Mouse (Mus musculus) megakaryocyte, embryonic 14.5 days (primary cell): ENCODE measurements at regions not wholly inside any gene's neighbourhood (a gene's known extent, or its start where the extent isn't known, plus 50 kb on each side); places are given as distances from the start of the nearest gene placed in this dataset.

ENCODE experiments used
- H3K27me3 ChIP-seq: replicated peaks from 2 replicates; pipeline ENCODE3; 2012; ENCODE audit warnings: inconsistent platforms
- H3K36me3 ChIP-seq: replicated peaks from 2 replicates; pipeline ENCODE3; 2012; ENCODE audit warnings: low read length, inconsistent platforms, mixed read lengths
- H3K4me1 ChIP-seq: 2 replicates; pipeline ENCODE4 v1.6.1; 2012; ENCODE audit warnings: inconsistent platforms
- H3K4me3 ChIP-seq: replicated peaks from 2 replicates; pipeline ENCODE3; 2012; ENCODE audit warnings: moderate library complexity, mild to moderate bottlenecking, inconsistent platforms
- H3K9me3 ChIP-seq: 2 replicates; pipeline ENCODE4 v1.6.1; 2012; ENCODE audit warnings: inconsistent platforms
- FLI1 ChIP-seq: IDR thresholded peaks from 2 replicates; pipeline ENCODE4 v1.6.1; 2012; ENCODE audit warnings: low read length, inconsistent platforms, mixed read lengths
- GATA1 ChIP-seq: IDR thresholded peaks from 3 replicates; pipeline ENCODE4 v1.6.1; 2012; ENCODE audit warnings: mixed read lengths, low read length, inconsistent platforms, borderline replicate concordance

- Histone ChIP-seq H3K27me3 (no peaks in the 10 kb centered on the region), H3K9me3 (peaks cover 11% of the 10 kb centered on the region), H3K36me3 (no peaks in the 10 kb centered on the region), H3K4me1 (no peaks in the 10 kb centered on the region), H3K4me3 (no peak overlapping the region)
- TF ChIP-seq GATA1 (no peak), FLI1 (no peak)
Observed at GRCm38 (mm10) chr11:71557412-71557811, 192.3 kb upstream of the Wscd1 start.

- peaks cover 6% of the 10 kb centered on the region for H3K9me3 ChIP-seq
- no peaks in the 10 kb centered on the region for H3K27me3 ChIP-seq
Observed at GRCm38 (mm10) chr11:71564831-71565230, 184.9 kb upstream of the Wscd1 start.

DNA sequence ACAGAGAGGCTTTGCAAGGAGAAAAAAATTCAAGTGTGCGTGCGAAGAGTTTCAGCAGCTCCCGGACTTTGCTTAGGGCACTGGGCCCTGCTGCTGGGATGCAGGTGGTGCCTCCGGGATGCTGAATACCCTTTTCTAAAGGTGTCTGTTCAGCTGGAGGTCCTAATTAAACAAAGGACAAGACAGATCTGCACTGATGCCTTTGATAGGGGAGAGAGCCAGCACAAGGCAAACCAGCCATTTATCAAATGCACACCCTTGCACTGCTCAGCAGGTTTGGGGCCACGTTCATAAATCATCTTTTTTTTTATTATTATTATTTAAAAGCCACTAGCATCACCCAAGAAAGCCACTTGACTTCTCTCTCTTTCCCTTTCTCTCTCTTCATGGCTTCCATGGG lies 172.9 kb upstream of the Wscd1 start:
- Histone ChIP-seq H3K4me1 (no peaks in the 10 kb centered on the region), H3K36me3 (no peaks in the 10 kb centered on the region), H3K27me3 (no peaks in the 10 kb centered on the region), H3K9me3 (no peaks in the 10 kb centered on the region), H3K4me3 (no peak overlapping the region)
- TF ChIP-seq FLI1, result no peak
- no peak for TF ChIP-seq GATA1

More at GRCm38 (mm10) chr11:71564831-71565230, 184.9 kb upstream of the Wscd1 start:
- no peaks in the 10 kb centered on the region for H3K4me1 ChIP-seq
- H3K36me3 ChIP-seq, result no peaks in the 10 kb centered on the region
- no peak for TF ChIP-seq FLI1
- no peak overlapping the region for H3K4me3 ChIP-seq

DNA sequence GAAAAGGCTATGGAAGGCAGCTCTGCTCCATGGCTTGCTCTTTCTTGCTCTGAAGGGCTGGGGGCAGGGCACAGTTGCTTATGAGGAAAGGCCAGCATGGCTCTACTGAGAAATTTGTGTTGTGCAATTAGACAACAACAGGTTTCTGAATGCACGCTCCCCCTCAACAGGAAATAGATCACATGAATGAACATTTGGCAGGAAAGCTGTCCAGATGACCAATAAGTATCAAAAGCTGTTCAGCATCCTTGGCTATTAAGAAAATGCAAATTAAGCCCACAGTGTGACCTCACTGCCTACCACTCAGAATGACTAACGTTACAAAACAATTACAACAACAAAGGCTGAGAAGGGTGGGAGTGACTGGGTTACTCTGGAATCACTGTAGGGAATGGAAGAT lies 167.9 kb upstream of the Wscd1 start:
- no peaks in the 10 kb centered on the region for H3K36me3 ChIP-seq
- H3K4me3 ChIP-seq, result no peak overlapping the region
- no peaks in the 10 kb centered on the region for H3K27me3 ChIP-seq
- H3K9me3 ChIP-seq, result no peaks in the 10 kb centered on the region
- no peaks in the 10 kb centered on the region for H3K4me1 ChIP-seq
- TF ChIP-seq FLI1 (no peak), GATA1 (no peak)

DNA sequence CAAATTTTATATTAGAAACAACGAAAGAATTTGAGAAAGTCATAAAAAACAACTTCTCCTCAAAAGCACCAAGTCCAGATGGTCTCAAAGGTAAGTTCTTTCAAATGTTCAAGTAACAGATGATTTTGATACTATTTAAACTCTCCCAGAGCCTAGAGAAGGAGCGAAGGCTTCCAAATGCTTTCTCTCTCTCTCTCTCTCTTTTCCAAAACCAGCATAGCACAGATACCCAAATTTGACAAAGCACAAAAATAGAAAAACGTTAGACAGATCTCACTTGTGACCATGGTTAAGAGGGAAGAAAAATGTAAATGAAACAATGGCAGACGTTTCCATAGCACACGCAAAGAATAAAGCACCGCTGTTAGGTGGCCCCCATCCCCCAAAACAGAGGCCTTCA lies 158.7 kb upstream of the Wscd1 start:
- Histone ChIP-seq H3K4me1 (no peaks in the 10 kb centered on the region), H3K9me3 (no peaks in the 10 kb centered on the region), H3K4me3 (no peak overlapping the region), H3K27me3 (no peaks in the 10 kb centered on the region), H3K36me3 (no peaks in the 10 kb centered on the region)
- TF ChIP-seq FLI1 (no peak), GATA1 (no peak)

DNA sequence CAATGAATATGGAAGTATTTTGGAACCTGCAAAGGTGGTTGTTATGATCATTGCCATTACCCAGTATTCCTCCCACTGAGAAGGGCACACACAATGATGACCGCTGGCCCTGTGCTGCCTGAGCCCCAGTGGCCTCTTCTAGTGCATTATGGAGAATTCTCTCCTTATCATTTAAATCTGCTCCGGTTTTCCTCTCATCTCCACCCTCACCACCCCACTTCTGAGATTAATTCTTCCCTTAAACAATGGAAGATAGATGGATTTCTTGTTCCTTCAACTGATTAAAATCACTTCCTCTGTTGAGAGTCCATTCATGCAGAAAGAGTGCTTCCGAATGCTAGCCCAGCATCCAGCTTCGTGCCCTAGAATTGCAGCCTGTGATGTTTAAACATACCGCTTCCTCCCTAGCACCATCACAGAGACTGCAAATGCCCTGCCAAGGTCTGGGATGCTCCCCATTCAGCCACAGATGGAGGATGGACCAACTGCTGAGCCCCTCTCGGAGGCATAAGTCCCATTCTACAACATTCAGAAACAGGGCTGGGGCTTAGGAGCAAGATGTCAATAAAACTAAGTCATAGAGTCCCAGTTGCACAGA lies 155.4 kb upstream of the Wscd1 start:
- Histone ChIP-seq H3K9me3 (no peaks in the 10 kb centered on the region), H3K27me3 (no peaks in the 10 kb centered on the region), H3K4me3 (no peak overlapping the region), H3K4me1 (no peaks in the 10 kb centered on the region), H3K36me3 (no peaks in the 10 kb centered on the region)
- TF ChIP-seq GATA1 (no peak), FLI1 (no peak)

DNA sequence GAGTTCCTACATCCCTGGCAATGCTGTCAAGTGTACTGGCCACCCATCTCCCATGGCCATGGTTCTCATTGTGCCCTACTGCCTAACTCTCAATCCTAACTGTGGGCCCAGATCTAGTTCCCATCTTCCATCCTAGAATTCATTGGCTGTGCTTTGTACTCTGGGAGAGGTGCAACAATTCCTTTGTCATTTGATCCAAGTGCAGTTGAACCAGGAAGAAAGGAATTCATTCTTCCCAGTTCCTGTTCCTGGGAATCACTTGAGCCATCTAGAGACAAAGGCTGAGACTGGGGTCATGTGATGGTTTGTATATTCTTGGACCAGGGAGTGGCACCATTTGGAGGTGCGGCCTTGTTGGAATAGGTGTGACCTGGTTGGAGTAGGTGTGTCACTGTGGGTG lies 152.0 kb upstream of the Wscd1 start:
- H3K36me3 ChIP-seq, result no peaks in the 10 kb centered on the region
- no peaks in the 10 kb centered on the region for H3K4me1 ChIP-seq
- TF ChIP-seq GATA1, result no peak
- TF ChIP-seq FLI1, result no peak
- no peaks in the 10 kb centered on the region for H3K27me3 ChIP-seq
- H3K4me3 ChIP-seq, result no peak overlapping the region
- H3K9me3 ChIP-seq, result no peaks in the 10 kb centered on the region

DNA sequence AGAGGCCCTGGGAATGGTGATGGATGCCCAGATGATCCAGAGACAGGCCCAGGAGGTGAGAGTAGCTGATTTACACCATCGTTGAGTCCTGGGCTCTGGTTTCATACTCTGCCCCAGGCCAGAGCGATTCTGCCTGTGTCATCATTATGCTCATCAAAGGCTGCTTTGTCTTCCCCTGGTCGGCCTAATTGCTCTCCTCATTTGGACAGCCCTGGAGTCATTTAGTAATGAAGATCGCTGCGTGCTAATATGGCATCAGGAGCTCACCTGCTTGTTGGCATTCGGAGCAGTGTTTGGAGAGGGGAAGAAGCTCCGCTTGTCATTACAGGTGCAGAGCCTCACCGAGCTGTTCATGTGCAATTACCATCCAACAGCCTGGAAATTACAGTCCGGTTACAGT lies 138.9 kb upstream of the Wscd1 start:
- Histone ChIP-seq H3K36me3 (no peaks in the 10 kb centered on the region), H3K9me3 (0 out of 2 replicates have a peak, but pooled peaks cover 2% of the 10 kb centered on the region), H3K27me3 (no peaks in the 10 kb centered on the region), H3K4me3 (no peak overlapping the region), H3K4me1 (no peaks in the 10 kb centered on the region)
- TF ChIP-seq FLI1, result no peak
- no peak for TF ChIP-seq GATA1

DNA sequence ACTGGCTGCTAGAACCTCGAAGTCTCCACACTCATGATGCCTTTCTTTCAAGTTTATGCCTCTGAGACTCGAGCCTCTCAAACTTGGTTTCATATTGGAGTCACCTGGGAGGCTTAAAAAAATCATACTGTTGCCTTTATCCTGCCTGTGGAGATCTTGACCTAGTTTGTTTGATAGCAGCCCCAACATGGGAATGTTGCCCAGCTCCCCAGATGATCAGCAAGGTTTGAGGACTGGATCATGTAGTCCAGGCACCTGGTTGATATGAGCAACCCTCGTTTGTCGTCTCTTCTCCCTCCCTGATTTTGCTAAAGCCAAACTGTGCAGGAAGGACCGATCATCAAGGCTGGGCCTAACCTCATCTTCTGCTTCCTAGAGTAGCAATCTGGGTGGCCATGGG lies 134.2 kb upstream of the Wscd1 start:
- Histone ChIP-seq H3K36me3 (no peaks in the 10 kb centered on the region), H3K9me3 (peaks cover 4% of the 10 kb centered on the region; the same call in 1 of the 2 replicates), H3K4me3 (no peak overlapping the region), H3K4me1 (no peaks in the 10 kb centered on the region), H3K27me3 (no peaks in the 10 kb centered on the region)
- TF ChIP-seq GATA1, result no peak
- TF ChIP-seq FLI1, result no peak

- H3K27me3 ChIP-seq, result no peaks in the 10 kb centered on the region
- TF ChIP-seq FLI1 (no peak), GATA1 (no peak)
- no peak overlapping the region for H3K4me3 ChIP-seq
- no peaks in the 10 kb centered on the region for H3K36me3 ChIP-seq
- no peaks in the 10 kb centered on the region for H3K9me3 ChIP-seq
- H3K4me1 ChIP-seq, result no peaks in the 10 kb centered on the region
Observed at GRCm38 (mm10) chr11:71625501-71626191, 124.1 kb upstream of the Wscd1 start.
